Mouse (Mus musculus): Measurements from ENCODE around the gene Tnip1.

- TF ChIP-seq CTCF (IDR thresholded peaks at IDR 0.05; ENCODE audit: extremely low read depth, insufficient read depth, low read length): no peak
- no peak for TF ChIP-seq POLR2A (IDR thresholded peaks at IDR 0.05; ENCODE audit: extremely low read depth, insufficient read depth, low read length)
These were observed 77.8 kb downstream of the Tnip1 start for GRCm38 (mm10) chr11:54884937-54885336.

Data from cortical plate, adult 2 months (tissue).